Mouse (Mus musculus) ES-Bruce4 (cell line): ENCODE results near the gene Camta1.

Experiments used
- CTCF ChIP-seq: IDR thresholded peaks from one replicate; pipeline ENCODE4 v1.8.1; 2011; ENCODE audit warnings: low read depth, low read length
- EP300 ChIP-seq: IDR thresholded peaks from 2 replicates; pipeline ENCODE4 v1.6.1; 2011; ENCODE audit warnings: low read depth, low read length; ENCODE audit not compliant: insufficient read depth
- POLR2A ChIP-seq: IDR thresholded peaks from one replicate; pipeline ENCODE4 v1.8.1; 2011; ENCODE audit warnings: low read length; ENCODE audit not compliant: insufficient read depth

GRCm38 (mm10) chr4:151483299-151483976 is 378.2 kb downstream of the Camta1 start:
- TF ChIP-seq CTCF = peak; percentile 96
- no peak for TF ChIP-seq POLR2A
- TF ChIP-seq EP300 = no peak
